Mouse (Mus musculus): ENCODE measurements around the gene Mpzl1. TPM values are rescaled to one million over a fixed set of nuclear protein-coding genes. Genes with fewer than 3 reads are reported as not detected.
"Not testable (repeated sequence)": the region's sequence is repeated elsewhere in the genome, so short reads cannot be mapped to it uniquely, and the experiment has no call there.

The Mpzl1 gene
- polyA plus RNA-seq (2012; rRNA removed), result 32.3 and 45.3 TPM in 2 replicates

- peaks cover 20% of the 10 kb centered on the region for H3K4me1 ChIP-seq (ENCODE audit: control insufficient read depth, insufficient read depth, low read length)
- H3K36me3 ChIP-seq (ENCODE audit: control insufficient read depth, insufficient read depth, low read length), result no peaks in the 10 kb centered on the region
- H3K27ac ChIP-seq (ENCODE audit: control insufficient read depth, insufficient read depth, low read depth, low read length), result peak within 1 kb of the TSS; percentile 89
- TF ChIP-seq CTCF (IDR thresholded peaks at IDR 0.05; ENCODE audit: control insufficient read depth, insufficient read depth, insufficient replicate concordance, low read depth, low read length) (no peak), POLR2A (IDR thresholded peaks at IDR 0.05; ENCODE audit: control insufficient read depth, low read depth, low read length) (peak; percentile 94)
- H3K4me3 ChIP-seq (ENCODE audit: control insufficient read depth, low read depth, low read length), result peak within 1 kb of the TSS; percentile 94
- no peaks in the 10 kb centered on the region for H3K27me3 ChIP-seq (ENCODE audit: control insufficient read depth, insufficient read depth, low read length)
Observed at GRCm38 (mm10) chr1:165634151-165634884, at the start of gene Mpzl1. Gene Mpzl1, minus strand, starts transcription at chr1:165634538.

- Histone ChIP-seq H3K36me3 (ENCODE audit: control insufficient read depth, insufficient read depth, low read length) (no peaks in the 10 kb centered on the region), H3K27ac (ENCODE audit: control insufficient read depth, insufficient read depth, low read depth, low read length) (no peak overlapping the region), H3K27me3 (ENCODE audit: control insufficient read depth, insufficient read depth, low read length) (no peaks in the 10 kb centered on the region), H3K4me1 (ENCODE audit: control insufficient read depth, insufficient read depth, low read length) (no peaks in the 10 kb centered on the region; the same call in 1 of the 2 replicates), H3K4me3 (ENCODE audit: control insufficient read depth, low read depth, low read length) (no peak overlapping the region)
- TF ChIP-seq POLR2A (IDR thresholded peaks at IDR 0.05; ENCODE audit: control insufficient read depth, low read depth, low read length) (no peak), CTCF (IDR thresholded peaks at IDR 0.05; ENCODE audit: control insufficient read depth, insufficient read depth, insufficient replicate concordance, low read depth, low read length) (no peak)
Observed at GRCm38 (mm10) chr1:165682056-165682853, 47.9 kb upstream of the Mpzl1 start.

GRCm38 (mm10) chr1:165681045-165681794 lies 46.9 kb upstream of the Mpzl1 start:
- no peaks in the 10 kb centered on the region for H3K27me3 ChIP-seq (ENCODE audit: control insufficient read depth, insufficient read depth, low read length)
- no peak overlapping the region for H3K4me3 ChIP-seq (ENCODE audit: control insufficient read depth, low read depth, low read length)
- TF ChIP-seq POLR2A (IDR thresholded peaks at IDR 0.05; ENCODE audit: control insufficient read depth, low read depth, low read length) (no peak), CTCF (IDR thresholded peaks at IDR 0.05; ENCODE audit: control insufficient read depth, insufficient read depth, insufficient replicate concordance, low read depth, low read length) (no peak)
- no peaks in the 10 kb centered on the region; the same call in 1 of the 2 replicates for H3K4me1 ChIP-seq (ENCODE audit: control insufficient read depth, insufficient read depth, low read length)
- H3K36me3 ChIP-seq (ENCODE audit: control insufficient read depth, insufficient read depth, low read length), result no peaks in the 10 kb centered on the region
- no peak overlapping the region for H3K27ac ChIP-seq (ENCODE audit: control insufficient read depth, insufficient read depth, low read depth, low read length)

- not testable (repeated sequence) for H3K36me3 ChIP-seq (ENCODE audit: control insufficient read depth, insufficient read depth, low read length); H3K4me1 ChIP-seq (ENCODE audit: control insufficient read depth, insufficient read depth, low read length); H3K27me3 ChIP-seq (ENCODE audit: control insufficient read depth, insufficient read depth, low read length); H3K4me3 ChIP-seq (ENCODE audit: control insufficient read depth, low read depth, low read length); H3K27ac ChIP-seq (ENCODE audit: control insufficient read depth, insufficient read depth, low read depth, low read length)
Observed at GRCm38 (mm10) chr1:165680086-165680485, 45.7 kb upstream of the Mpzl1 start.

GRCm38 (mm10) chr1:165679618-165679997 lies 45.3 kb upstream of the Mpzl1 start:
- Histone ChIP-seq H3K27me3 (ENCODE audit: control insufficient read depth, insufficient read depth, low read length) (no peaks in the 10 kb centered on the region), H3K4me1 (ENCODE audit: control insufficient read depth, insufficient read depth, low read length) (no peaks in the 10 kb centered on the region; the same call in 1 of the 2 replicates), H3K36me3 (ENCODE audit: control insufficient read depth, insufficient read depth, low read length) (no peaks in the 10 kb centered on the region), H3K27ac (ENCODE audit: control insufficient read depth, insufficient read depth, low read depth, low read length) (no peak overlapping the region), H3K4me3 (ENCODE audit: control insufficient read depth, low read depth, low read length) (no peak overlapping the region)
- peak; percentile 11; the same call in 1 of the 2 replicates for TF ChIP-seq CTCF (IDR thresholded peaks at IDR 0.05; ENCODE audit: control insufficient read depth, insufficient read depth, insufficient replicate concordance, low read depth, low read length)
- TF ChIP-seq POLR2A (IDR thresholded peaks at IDR 0.05; ENCODE audit: control insufficient read depth, low read depth, low read length), result no peak

- no peak for TF ChIP-seq POLR2A (IDR thresholded peaks at IDR 0.05; ENCODE audit: control insufficient read depth, low read depth, low read length)
- TF ChIP-seq CTCF (IDR thresholded peaks at IDR 0.05; ENCODE audit: control insufficient read depth, insufficient read depth, insufficient replicate concordance, low read depth, low read length), result peak; percentile 59; the same call in 1 of the 2 replicates
Observed at GRCm38 (mm10) chr1:165678861-165679617, 44.7 kb upstream of the Mpzl1 start.

More at GRCm38 (mm10) chr1:165678861-165679617, 44.7 kb upstream of the Mpzl1 start:
- Histone ChIP-seq H3K4me1 (ENCODE audit: control insufficient read depth, insufficient read depth, low read length) (no peaks in the 10 kb centered on the region; the same call in 1 of the 2 replicates), H3K27me3 (ENCODE audit: control insufficient read depth, insufficient read depth, low read length) (no peaks in the 10 kb centered on the region), H3K27ac (ENCODE audit: control insufficient read depth, insufficient read depth, low read depth, low read length) (no peak overlapping the region), H3K4me3 (ENCODE audit: control insufficient read depth, low read depth, low read length) (no peak overlapping the region), H3K36me3 (ENCODE audit: control insufficient read depth, insufficient read depth, low read length) (no peaks in the 10 kb centered on the region)
